In genomic region chr6:52245757-52246142, GRCm38 (mm10) we compare ENCODE assay signal across 12 mouse cellular contexts. TPM values are rescaled to one million over a fixed set of nuclear protein-coding genes. Genes with fewer than 3 reads are reported as not detected.
DNase-seq lines count a peak whose midpoint lies in the region; ATAC-seq and TF ChIP-seq lines count a peak whose summit lies in the region.
"Had no signal": no experiment of that assay in that cellular context is flagged by ENCODE, and none has a peak within 500 bp of the region (broad histone marks: within the 10 kb centered on the region; RNA-seq: fewer than 3 reads in every experiment).

TSS of gene Hoxa11 (minus strand) at chr6:52245810.

- no peaks in the 10 kb centered on the region for H3K36me3 ChIP-seq in megakaryocyte, embryonic 14.5 days (replicated peaks; ENCODE audit: low read length)
- no peaks in the 10 kb centered on the region for H3K36me3 ChIP-seq in thymus, adult 2 months (ENCODE audit: control insufficient read depth, insufficient read depth, low read length)

- peaks cover 46% of the 10 kb centered on the region for H3K4me1 ChIP-seq in megakaryocyte, embryonic 14.5 days
- H3K4me1 ChIP-seq in thymus, adult 2 months (replicated peaks; ENCODE audit: control insufficient read depth, insufficient read depth, low read length) = peaks cover 16% of the 10 kb centered on the region

- H3K4me3 ChIP-seq in gastrocnemius, adult 2 months = peak within 1 kb of the TSS; percentile 77
- H3K4me3 ChIP-seq in megakaryocyte, embryonic 14.5 days (replicated peaks) = peak within 1 kb of the TSS; percentile 75
- H3K4me3 ChIP-seq in thymus, adult 2 months (ENCODE audit: control insufficient read depth, insufficient read depth, low read length) = no peak within 1 kb of the TSS

- intact Hi-C loops in gastrocnemius, adult 2 months (cut with DNase I) = loop anchor here (5.0 kb wide), 1 partner anchor 1073 kb away; no protein-coding TSS in a partner anchor

- TF ChIP-seq CTCF in gastrocnemius, adult 2 months (IDR thresholded peaks at IDR 0.05) = no peak
- TF ChIP-seq CTCF in thymus, adult 2 months (IDR thresholded peaks at IDR 0.05; ENCODE audit: borderline replicate concordance, control insufficient read depth, extremely low read depth, insufficient read depth, low read length, poor library complexity) = no peak

- no peaks in the 10 kb centered on the region for H3K9me3 ChIP-seq in megakaryocyte, embryonic 14.5 days

- TF ChIP-seq POLR2A in thymus, adult 2 months (IDR thresholded peaks at IDR 0.05; ENCODE audit: control insufficient read depth, extremely low read depth, insufficient read depth, low read length, poor library complexity) = no peak

- no peak for ATAC-seq in megakaryocyte, adult 5-6 weeks (ENCODE audit: poor library complexity, severe bottlenecking)
- ATAC-seq: forebrain, embryonic 14.5 days had no signal

- peak within 1 kb of the TSS; percentile 86 for H3K27ac ChIP-seq in gastrocnemius, adult 2 months
- no peak within 1 kb of the TSS for H3K27ac ChIP-seq in thymus, adult 2 months (ENCODE audit: control insufficient read depth, insufficient read depth, low read length)

- DNase-seq in gastrocnemius, adult 2 months = peak; percentile 56
- DNase-seq in gastrocnemius, adult 8-10 months (ENCODE audit: low spot score in 2 of 2) = no peak
- DNase-seq in kidney, postnatal 14 days = peak; percentile 75
- peak; percentile 65 for DNase-seq in urinary bladder, adult 2 months (ENCODE audit: low spot score)
- DNase-seq in adrenal gland, postnatal 14 days = no peak
- DNase-seq in thymus, adult 2 months = no peak
- DNase-seq: cerebellum, adult 8-10 months had no signal

- 4% methylated on average over 20 of the region's 20 CpGs for WGBS in thymus, adult 2 months

- H3K27me3 ChIP-seq in megakaryocyte, embryonic 14.5 days (replicated peaks) = peaks cover 99% of the 10 kb centered on the region
- peaks cover 68% of the 10 kb centered on the region for H3K27me3 ChIP-seq in thymus, adult 2 months (ENCODE audit: control insufficient read depth, insufficient read depth, low read length)

RNA-seq across cellular contexts. Expression of gene Hoxa11, which starts in this region (rescaled TPM):
- 1 to 10 TPM; 1.0 to 4.3 TPM for total RNA-seq in gastrocnemius, adult 2 months (2021)
- total RNA-seq in gastrocnemius, adult 8-10 months (2022) = 1 to 10 TPM; 2.0 to 3.0 (median 2.9) TPM
- polyA plus RNA-seq in megakaryocyte, embryonic 14.5 days (2012; ENCODE audit: insufficient read depth, low replicate concordance) = not detected in 2 replicates
- total RNA-seq in megakaryocyte, adult 5-6 weeks (2015) = not detected in 2 replicates
- total RNA-seq in megakaryocyte, adult 5-6 weeks (2017) = not detected in 2 replicates
- 25.4 and 29.2 TPM in 2 replicates for polyA plus RNA-seq in urinary bladder, adult 2 months (2012; rRNA removed)
- not detected in 2 replicates for total RNA-seq in adrenal gland, postnatal 14 days (2021)
- not detected in 2 replicates for polyA plus RNA-seq in thymus, adult 2 months (2012; rRNA removed)
- total RNA-seq: neutrophil, adult 5-6 weeks had no signal
- polyA plus RNA-seq: forebrain, embryonic 14.5 days; lung, embryonic 16.5 days had no signal

Comparison
In these comparisons a context has a peak if more than half of its experiments do, and no peak if none do; other contexts are left out.
1. RNA of gene Hoxa11 (polyA plus RNA-seq): 25.4 to 29.2 TPM in urinary bladder, adult 2 months; not detected in megakaryocyte, embryonic 14.5 days and not detected in thymus, adult 2 months; every median in the first group is over 10 times any median in the second.
2. DNase-seq: peak in gastrocnemius, adult 2 months (single experiment), kidney, postnatal 14 days (single experiment) and urinary bladder, adult 2 months (single experiment); none in gastrocnemius, adult 8-10 months (0 of 2), adrenal gland, postnatal 14 days (single experiment) and thymus, adult 2 months (single experiment).